Mouse (Mus musculus): ENCODE data around the gene Sdhc.

- TF ChIP-seq CTCF (IDR thresholded peaks at IDR 0.05; ENCODE audit: borderline replicate concordance, extremely low read depth, insufficient read depth, insufficient read length) (no peak), POLR2A (IDR thresholded peaks at IDR 0.05; ENCODE audit: borderline replicate concordance, extremely low read depth, insufficient read depth, insufficient read length, poor library complexity, severe bottlenecking) (no peak)
These were observed 45.5 kb upstream of the Sdhc start, which contains the start of gene Pcp4l1 for GRCm38 (mm10) chr1:171195887-171196397.

All from brain, embryonic 14.5 days (tissue).